Mouse (Mus musculus) ovary, adult 18-20 months (tissue): ENCODE data around the gene Rgs3.

Experiments
- DNase-seq: peaks from one replicate; pipeline ENCODE4 v3.0.0; 2022; ENCODE audit warnings: low spot score, mixed read lengths

Gene Rgs3

GRCm38 (mm10) chr4:62727541-62728303 is 168.1 kb downstream of the Rgs3 start:
- DNase-seq = peak; percentile 40

- no peak for DNase-seq
These were observed 168.8 kb downstream of the Rgs3 start for GRCm38 (mm10) chr4:62728471-62728870.

- no peak for DNase-seq
These were observed 169.5 kb downstream of the Rgs3 start for GRCm38 (mm10) chr4:62729191-62729590.

GRCm38 (mm10) chr4:62729941-62730340 is 170.3 kb downstream of the Rgs3 start:
- no peak for DNase-seq

GRCm38 (mm10) chr4:62730861-62731260 is 171.2 kb downstream of the Rgs3 start:
- DNase-seq = no peak

- DNase-seq = no peak
These were observed 171.9 kb downstream of the Rgs3 start for GRCm38 (mm10) chr4:62731531-62732063.

- DNase-seq = no peak
These were observed 172.4 kb downstream of the Rgs3 start for GRCm38 (mm10) chr4:62732096-62732495.

- DNase-seq = no peak
These were observed 173.2 kb downstream of the Rgs3 start for GRCm38 (mm10) chr4:62732840-62733239.

GRCm38 (mm10) chr4:62733938-62734337 is 174.3 kb downstream of the Rgs3 start:
- peak; percentile 36 for DNase-seq

GRCm38 (mm10) chr4:62735291-62735690 is 175.6 kb downstream of the Rgs3 start:
- DNase-seq = no peak

- DNase-seq = no peak
These were observed 176.2 kb downstream of the Rgs3 start for GRCm38 (mm10) chr4:62735878-62736277.

- DNase-seq = no peak
These were observed 176.8 kb downstream of the Rgs3 start for GRCm38 (mm10) chr4:62736421-62736820.

GRCm38 (mm10) chr4:62736904-62737303 is 177.3 kb downstream of the Rgs3 start:
- no peak for DNase-seq

- DNase-seq = peak; percentile 41
These were observed 178.5 kb downstream of the Rgs3 start for GRCm38 (mm10) chr4:62737983-62738695.

GRCm38 (mm10) chr4:62738996-62739395 is 179.3 kb downstream of the Rgs3 start:
- DNase-seq = no peak

GRCm38 (mm10) chr4:62739591-62739990 is 179.9 kb downstream of the Rgs3 start:
- DNase-seq = no peak

- DNase-seq = no peak
These were observed 180.8 kb downstream of the Rgs3 start for GRCm38 (mm10) chr4:62740282-62741054.

GRCm38 (mm10) chr4:62741055-62741453 is 181.4 kb downstream of the Rgs3 start:
- DNase-seq = no peak

- no peak for DNase-seq
These were observed 182.0 kb downstream of the Rgs3 start for GRCm38 (mm10) chr4:62741601-62742000.

GRCm38 (mm10) chr4:62742885-62743760 is 183.5 kb downstream of the Rgs3 start:
- DNase-seq = no peak

- peak; percentile 43 for DNase-seq
These were observed 184.9 kb downstream of the Rgs3 start for GRCm38 (mm10) chr4:62744534-62744956.
